Mouse (Mus musculus): ENCODE measurements around the gene Vmn1r82. TPM values are rescaled to one million over a fixed set of nuclear protein-coding genes. Genes with fewer than 3 reads are reported as not detected.

Vmn1r82 gene
- not detected in 2 replicates for polyA plus RNA-seq (2012; rRNA removed)

- DNase-seq (ENCODE audit: low read depth): no peak
- TF ChIP-seq POLR2A (IDR thresholded peaks at IDR 0.05; ENCODE audit: borderline replicate concordance, extremely low read depth, insufficient read depth, insufficient read length, poor library complexity, severe bottlenecking) (no peak), CTCF (IDR thresholded peaks at IDR 0.05; ENCODE audit: borderline replicate concordance, extremely low read depth, insufficient read depth, insufficient read length) (no peak)
These were observed at the start of gene Vmn1r82 for GRCm38 (mm10) chr7:12300130-12300529. Gene Vmn1r82 (plus strand): TSS chr7:12300430.

GRCm38 (mm10) chr7:12268169-12268568 lies 32.1 kb upstream of the Vmn1r82 start, which contains the start of gene Vmn1r81:
Gene Vmn1r81 (minus strand): TSS chr7:12268269.
- no peak for DNase-seq (ENCODE audit: low read depth)
- TF ChIP-seq POLR2A (IDR thresholded peaks at IDR 0.05; ENCODE audit: borderline replicate concordance, extremely low read depth, insufficient read depth, insufficient read length, poor library complexity, severe bottlenecking): no peak
- TF ChIP-seq CTCF (IDR thresholded peaks at IDR 0.05; ENCODE audit: borderline replicate concordance, extremely low read depth, insufficient read depth, insufficient read length): no peak

GRCm38 (mm10) chr7:12329381-12329780 lies 29.2 kb downstream of the Vmn1r82 start, which contains the start of gene Vmn1r83:
Gene Vmn1r83 (minus strand): TSS chr7:12329481.
- no peak for DNase-seq (ENCODE audit: low read depth)
- TF ChIP-seq POLR2A (IDR thresholded peaks at IDR 0.05; ENCODE audit: borderline replicate concordance, extremely low read depth, insufficient read depth, insufficient read length, poor library complexity, severe bottlenecking) (no peak), CTCF (IDR thresholded peaks at IDR 0.05; ENCODE audit: borderline replicate concordance, extremely low read depth, insufficient read depth, insufficient read length) (no peak)

Other genes with a start within 250 kb of the Vmn1r82 start
- gene Vmn1r78, start 150.2 kb upstream of the Vmn1r82 start, polyA plus RNA-seq (2012; rRNA removed): not detected in 2 replicates
- not detected in 2 replicates for gene Vmn1r79, start 129.2 kb upstream of the Vmn1r82 start, polyA plus RNA-seq (2012; rRNA removed)
- gene Vmn1r80, start 111.1 kb upstream of the Vmn1r82 start, polyA plus RNA-seq (2012; rRNA removed): not detected in 2 replicates
- not detected in 2 replicates for gene Vmn1r81, start 32.2 kb upstream of the Vmn1r82 start, polyA plus RNA-seq (2012; rRNA removed)
- gene Vmn1r83, start 29.1 kb downstream of the Vmn1r82 start, polyA plus RNA-seq (2012; rRNA removed): not detected in 2 replicates
- gene Vmn1r84, start 68.8 kb downstream of the Vmn1r82 start, polyA plus RNA-seq (2012; rRNA removed): not detected in 2 replicates
- gene Zfp551, start 122.3 kb downstream of the Vmn1r82 start, polyA plus RNA-seq (2012; rRNA removed): 3.8 and 5.8 TPM in 2 replicates
- 17.6 and 20.6 TPM in 2 replicates for gene Zfp606, start 177.9 kb downstream of the Vmn1r82 start, polyA plus RNA-seq (2012; rRNA removed)
- not detected in 2 replicates for gene 2900092C05Rik, start 212.1 kb downstream of the Vmn1r82 start, polyA plus RNA-seq (2012; rRNA removed)

Data from brain, embryonic 14.5 days (tissue).